Mouse (Mus musculus): ENCODE measurements around the gene Atp10a.

Gene Atp10a

DNA sequence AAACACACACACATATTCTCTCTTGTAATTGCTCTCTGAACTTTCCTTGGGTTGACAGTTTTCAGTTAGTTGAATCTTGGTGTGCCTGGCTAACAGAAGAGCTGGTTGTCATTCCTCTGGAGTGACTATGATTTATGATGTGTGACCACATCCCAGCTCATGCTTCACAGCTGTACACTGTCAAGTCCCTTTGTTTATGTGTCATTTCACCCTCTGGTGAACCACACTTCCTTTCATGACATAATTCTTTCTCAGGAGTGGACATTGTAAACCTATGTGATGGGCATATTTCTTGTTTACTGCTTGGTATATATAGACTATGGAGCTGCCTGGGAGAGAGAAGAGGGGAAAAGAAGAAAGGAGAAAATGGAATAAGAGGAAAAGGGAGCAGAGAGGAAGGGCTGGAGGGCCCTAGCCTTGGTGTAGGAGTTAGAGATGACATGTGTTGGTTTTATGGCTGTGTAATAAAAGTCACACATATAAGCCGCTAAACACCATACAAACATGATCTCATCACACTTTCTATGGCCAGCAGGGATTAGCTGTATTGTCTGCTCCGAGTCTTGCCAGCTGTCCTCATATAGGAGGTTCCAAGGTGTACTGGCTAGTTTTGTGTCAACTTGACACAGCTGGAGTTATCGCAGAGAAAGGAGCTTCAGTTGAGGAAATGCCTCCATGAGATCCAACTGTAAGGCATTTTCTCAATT lies 81.0 kb downstream of the Atp10a start:
- no peak for DNase-seq (ENCODE audit: low spot score in 2 of 2)

DNA sequence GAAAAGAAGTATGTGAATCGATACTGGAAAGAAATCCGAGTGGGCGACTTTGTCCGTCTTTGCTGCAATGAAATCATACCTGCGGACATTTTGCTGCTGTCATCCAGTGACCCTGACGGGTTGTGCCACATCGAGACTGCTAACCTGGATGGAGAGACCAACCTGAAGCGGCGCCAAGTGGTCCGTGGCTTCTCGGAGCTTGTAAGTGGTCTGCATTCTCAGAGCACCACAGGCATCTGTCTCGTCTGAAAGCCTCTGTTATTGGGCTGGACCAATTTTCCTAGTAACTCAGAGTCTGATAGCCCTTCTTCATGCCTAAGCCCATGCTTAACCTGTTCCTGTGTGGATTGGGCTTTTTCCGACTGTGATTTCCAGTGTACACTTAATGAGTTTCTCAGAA lies 84.2 kb downstream of the Atp10a start:
- DNase-seq (ENCODE audit: low spot score in 2 of 2) = no peak

DNA sequence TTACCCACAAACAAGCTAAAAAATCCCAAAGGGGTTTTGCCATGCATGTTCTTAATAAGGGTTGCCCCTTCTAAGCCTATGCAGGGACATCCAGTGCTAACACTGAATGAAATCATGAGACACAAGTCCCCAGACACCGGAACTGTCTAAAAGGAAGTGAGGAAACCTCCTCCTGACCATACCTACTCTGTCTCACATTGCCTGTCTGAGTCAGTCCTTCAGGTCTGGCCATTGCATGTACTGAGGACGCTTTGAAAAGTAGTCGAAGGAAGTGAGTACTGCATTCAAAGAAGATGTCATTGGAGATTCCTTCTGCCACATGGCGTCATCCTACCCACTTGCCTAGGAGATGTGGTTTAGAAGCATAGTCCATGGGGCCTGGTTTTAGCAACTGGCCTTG lies 84.9 kb downstream of the Atp10a start:
- no peak for DNase-seq (ENCODE audit: low spot score in 2 of 2)

DNA sequence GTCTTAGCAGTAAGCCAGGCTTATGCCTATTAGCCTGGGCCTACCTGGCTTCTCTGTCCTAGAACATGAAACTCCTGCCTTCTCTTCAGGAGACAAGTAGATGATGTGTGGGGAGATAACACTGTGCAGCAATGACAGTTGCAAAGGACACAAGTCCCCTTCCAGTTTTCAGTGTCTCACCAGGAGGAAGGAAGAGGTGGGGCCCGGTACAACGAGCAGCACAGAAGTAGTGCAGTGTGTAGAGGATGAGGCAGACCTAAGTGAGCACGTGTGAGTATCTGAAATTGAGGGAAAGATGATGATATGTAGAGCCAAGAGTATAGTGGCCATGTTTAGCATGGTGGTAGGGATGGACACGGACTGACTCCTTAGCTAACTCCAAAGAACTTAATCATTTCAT lies 86.0 kb downstream of the Atp10a start:
- no peak for DNase-seq (ENCODE audit: low spot score in 2 of 2)

DNA sequence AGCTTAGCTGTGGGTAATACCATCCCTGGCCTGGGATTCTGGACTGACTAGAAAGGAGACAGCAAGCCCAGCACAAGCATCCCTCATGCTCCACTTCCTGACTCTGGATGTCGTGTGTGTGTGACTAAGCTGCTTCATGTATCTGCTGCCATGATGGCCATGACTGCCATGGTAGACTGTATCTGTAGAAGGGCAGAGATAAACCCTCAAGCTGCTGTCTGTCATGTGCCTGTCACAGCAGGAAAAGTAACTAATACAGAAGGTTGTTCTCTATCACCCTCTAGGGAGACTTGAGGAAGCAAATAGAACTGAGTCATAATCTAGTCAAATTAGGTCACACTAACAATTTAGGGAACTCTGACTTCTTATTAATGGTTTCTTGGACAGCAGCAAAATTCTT lies 86.7 kb downstream of the Atp10a start:
- DNase-seq (ENCODE audit: low spot score in 2 of 2) = no peak

DNA sequence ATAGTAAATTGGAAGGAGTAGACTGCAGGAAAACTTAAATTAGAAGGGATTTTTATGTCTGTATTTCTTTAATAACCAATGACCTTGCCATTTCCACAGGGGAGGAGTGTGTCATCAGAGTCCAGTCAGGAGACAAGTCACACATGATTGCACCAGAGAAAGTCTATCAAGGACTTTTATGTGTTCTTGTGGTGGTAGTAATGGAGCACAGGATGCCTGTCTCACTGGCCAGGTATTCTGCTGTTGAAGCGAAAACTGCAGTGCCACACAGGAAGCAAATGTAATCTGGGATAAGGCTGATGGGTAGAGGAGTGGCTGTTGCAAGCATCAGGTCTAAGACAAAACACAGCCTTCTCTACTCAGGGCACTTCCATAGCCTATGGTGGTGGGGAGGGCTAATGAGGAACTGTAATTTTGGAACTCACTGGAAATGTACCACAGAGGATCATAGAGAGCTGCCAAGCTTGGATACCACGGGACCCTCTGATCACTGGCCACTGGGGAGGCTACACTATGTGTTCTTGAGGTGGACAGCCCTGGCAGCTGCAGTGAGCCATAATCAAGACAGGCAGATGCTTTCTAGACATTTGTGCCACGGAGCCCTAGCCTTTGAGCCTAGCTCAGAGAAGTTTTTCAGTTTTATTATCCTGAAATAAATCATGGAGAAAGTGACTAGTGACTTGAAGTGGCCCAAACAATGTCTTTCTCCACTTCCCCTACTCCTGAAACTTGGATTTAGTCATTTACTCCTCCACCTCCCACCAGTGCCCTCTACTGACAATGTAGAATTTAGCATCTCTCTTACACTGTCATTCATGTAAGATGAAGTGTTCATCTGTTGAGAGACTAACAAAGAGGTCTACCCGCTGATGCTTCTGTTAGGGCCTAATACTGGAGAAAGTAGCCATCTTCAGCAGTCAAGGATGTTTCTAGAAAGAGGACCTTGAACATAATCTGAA lies 87.7 kb downstream of the Atp10a start:
- no peak for DNase-seq (ENCODE audit: low spot score in 2 of 2)

DNA sequence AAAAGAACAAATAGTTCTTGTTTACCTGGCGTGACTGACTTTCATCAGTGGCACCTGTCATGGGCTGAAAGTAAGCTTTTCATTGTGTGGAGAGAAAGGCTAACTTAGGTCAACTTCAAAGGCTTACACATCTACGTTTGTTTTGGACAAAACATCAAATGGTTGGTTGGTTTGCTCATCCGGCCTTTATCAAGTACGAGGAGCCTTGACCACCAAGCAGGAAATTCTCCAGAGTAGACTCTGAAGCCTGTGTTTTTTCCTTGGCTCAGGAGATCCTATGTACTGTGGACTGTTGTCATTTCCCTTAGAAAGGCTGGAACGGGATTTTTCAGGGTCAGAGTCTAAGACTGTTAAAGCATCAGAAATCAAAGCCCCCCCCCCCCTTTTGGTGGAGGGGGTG lies 90.9 kb downstream of the Atp10a start:
- no peak for DNase-seq (ENCODE audit: low spot score in 2 of 2)

DNA sequence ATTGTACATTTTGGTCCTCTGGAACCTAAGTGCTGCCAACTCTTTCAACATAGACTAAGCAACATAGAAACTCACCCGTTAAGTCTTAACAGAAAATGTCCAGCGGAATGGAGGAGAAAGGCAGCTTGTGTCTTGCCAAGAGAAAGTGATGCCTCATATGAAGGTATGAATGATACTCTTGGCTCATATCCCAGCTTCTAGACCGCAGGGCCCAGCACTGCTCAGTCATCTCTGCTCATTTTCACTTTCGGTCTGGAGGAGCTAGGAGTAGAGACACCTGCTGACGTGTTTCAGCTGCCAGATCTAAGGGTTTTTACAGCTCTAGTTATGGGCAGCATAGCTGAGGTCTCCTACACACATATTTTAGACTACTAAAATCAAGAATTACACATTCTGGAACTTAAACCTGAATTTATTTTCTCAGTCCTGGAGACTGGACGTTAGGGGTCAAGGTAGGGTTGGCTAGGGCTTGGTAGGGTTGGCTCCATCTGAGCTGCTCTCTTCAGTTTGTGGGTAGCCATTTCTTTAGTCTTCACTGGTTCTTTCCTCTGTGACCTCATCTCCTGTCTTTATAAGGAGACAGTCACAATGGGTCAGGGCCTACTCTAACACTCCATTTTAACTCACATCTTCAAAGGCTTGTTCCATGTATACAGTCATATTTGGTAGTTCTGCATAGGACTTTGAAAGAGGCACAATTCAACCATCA lies 94.1 kb downstream of the Atp10a start:
- DNase-seq (ENCODE audit: low spot score in 2 of 2) = no peak

DNA sequence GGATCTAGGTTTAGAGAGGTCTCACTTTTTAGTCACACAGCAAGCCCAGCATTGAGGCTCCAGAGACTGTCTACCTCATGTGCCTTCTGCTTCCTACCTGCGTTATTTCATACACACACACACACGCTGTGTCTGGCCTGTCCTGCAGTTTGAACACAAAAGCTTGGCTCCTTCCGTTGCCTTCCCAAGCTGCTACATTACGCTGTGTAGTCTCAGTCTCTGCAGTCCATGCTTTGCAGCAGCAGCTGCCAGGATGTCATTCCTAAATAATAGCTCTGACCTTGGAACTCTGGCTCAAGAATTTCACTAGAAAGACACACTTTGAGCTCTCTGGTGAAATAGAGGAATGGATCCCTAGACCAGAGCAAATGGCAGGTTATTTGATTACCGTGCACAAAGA lies 96.1 kb downstream of the Atp10a start:
- no peak for DNase-seq (ENCODE audit: low spot score in 2 of 2)

DNA sequence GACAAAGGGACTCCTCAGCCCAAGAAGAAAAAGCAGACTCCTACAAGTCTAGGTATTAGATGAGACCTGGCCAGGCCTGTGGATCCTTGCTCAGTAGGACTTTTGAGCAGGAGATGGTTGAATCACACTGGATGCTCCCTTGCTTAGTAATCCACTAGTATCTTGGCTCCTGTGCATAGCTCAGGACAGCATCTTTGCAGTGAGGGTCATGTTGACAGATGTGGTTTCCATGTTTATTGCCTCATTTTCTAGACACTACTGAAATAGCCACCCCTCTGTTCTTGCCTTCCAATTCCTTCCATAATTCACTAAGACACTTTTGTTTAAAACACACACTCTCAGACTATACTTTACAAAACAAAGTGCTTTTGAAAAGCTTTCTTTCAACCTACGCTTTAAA lies 98.1 kb downstream of the Atp10a start:
- no peak for DNase-seq (ENCODE audit: low spot score in 2 of 2)

DNA sequence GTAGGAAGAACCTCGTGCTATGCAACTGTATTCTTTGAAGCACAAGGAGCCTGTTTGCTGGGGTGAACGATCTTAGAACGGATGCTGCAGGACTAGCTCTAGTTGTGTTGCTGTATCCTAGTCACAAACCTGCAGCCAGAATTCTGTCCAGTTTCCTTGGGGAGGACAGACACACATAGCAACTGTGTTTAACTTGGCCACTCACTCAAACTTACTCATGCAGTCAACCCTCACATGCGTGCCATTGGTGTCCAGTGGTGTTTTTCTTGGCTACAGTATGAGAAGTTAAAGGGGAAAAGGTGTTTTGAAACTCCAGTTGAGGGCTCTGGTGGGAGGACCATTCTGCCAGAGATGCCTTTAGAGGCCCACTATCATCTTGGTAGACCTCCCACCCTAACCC lies 98.6 kb downstream of the Atp10a start:
- no peak for DNase-seq (ENCODE audit: low spot score in 2 of 2)

DNA sequence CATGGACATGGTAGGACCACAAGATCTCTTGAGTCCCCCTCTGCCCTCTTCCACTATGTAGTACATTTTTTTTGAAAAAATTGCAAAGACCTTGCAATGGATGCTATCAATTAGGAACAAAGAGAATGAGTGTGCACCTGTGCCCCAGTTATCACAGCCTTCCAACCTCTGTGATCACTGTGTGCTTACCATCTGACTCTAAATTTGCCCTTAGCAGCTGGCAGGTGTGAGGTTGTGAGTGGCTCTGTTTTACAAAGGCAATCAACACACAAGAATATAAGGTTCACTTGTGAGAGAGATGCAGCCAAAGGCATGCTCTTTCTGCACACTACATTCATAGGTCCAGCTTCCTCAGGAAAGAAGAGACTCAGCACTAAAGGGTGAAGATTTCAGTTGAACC lies 99.1 kb downstream of the Atp10a start:
- DNase-seq (ENCODE audit: low spot score in 2 of 2) = no peak

DNA sequence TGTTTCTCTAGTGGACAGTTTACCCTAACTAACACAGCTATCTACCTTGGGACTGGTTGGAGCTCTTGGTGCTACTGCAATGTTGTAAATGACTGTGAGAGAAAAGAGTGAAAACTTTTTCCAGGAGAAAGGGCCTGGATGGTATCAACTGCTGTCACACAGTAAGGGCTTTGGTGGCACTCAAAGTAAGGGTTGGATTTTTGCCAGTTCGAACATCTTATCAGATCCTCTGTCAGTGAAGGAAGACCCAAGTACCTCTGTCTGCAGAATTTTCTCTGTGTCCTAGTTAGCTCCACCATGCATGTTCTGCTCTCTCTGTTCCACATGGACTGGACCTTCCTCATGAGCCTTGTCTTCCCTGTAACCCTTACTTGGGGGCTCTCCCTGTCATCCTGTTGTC lies 99.9 kb downstream of the Atp10a start:
- DNase-seq (ENCODE audit: low spot score in 2 of 2) = no peak

DNA sequence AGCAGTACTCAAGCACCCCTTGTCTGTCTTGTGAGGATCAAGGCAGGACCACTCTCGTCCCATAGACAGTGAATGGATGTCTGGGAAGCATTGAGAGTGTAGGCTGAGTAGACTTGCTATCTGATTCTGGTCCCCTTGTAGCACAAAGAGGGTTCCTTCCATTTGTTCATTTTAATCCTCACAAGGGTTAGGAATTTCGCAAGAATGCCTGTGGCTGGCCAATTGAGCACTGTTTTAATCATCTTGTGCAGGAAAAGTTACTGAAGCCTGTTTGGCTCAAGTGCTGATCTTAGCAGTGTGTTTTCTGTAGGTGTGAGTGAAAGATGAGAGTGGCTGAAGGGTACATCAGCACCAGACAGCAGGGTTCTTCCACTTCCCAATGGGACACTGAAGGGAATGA lies 101.4 kb downstream of the Atp10a start:
- no peak for DNase-seq (ENCODE audit: low spot score in 2 of 2)

DNA sequence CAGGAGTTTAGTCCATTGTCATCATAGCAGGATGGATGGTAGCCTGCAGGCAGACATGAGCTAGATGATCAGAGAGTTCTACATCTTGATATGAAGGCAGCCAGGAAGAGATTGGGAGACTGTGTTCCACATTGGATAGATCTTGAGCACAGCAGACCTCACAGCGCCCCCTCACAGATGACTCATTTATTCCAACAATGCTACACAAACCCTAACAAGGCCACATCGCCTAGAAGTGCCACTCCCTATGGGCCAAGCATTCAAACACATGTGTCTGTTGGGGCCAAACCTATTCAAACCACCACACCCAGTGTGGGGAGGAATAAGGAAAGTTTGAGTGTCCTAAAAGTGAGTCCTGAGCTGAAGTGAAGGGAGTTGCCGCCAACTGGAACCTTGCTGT lies 102.4 kb downstream of the Atp10a start:
- no peak for DNase-seq (ENCODE audit: low spot score in 2 of 2)

DNA sequence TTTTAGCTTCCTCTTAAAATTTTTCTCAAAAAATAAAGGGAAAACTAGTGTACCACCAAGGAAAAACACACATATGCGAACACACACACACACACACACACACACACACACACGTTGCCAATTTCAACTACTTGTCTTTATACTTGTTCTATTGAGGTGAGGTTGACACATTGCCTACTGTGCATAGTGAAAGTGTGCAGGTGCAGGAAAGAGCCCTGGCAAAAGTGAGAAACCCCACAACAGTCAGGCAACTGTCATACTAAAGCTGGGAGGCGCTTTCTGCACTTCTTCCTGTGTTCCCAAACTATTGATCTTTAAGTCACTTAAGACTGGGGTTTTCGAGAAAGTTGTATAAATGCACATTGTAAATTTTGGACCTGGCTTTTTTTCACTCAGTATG lies 103.3 kb downstream of the Atp10a start:
- no peak for DNase-seq (ENCODE audit: low spot score in 2 of 2)

DNA sequence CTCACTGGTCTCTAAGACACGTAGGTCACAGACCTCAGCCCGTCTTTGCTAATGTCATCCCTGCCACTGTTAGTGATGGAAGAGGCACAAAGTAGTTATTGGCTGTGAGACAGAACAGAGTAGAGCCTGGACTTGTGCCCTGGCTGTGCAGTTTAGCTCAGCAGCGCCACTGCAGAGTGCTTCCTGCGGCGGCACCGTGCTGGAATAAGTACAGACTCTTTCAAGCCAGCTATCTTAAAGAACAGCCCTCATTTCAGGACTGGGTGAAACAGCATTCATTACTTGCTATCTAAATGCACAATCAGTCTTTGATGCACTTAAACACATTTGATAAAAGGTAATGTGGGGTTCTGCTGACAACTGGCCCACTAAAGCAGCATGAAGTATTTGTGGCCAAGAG lies 111.3 kb downstream of the Atp10a start:
- peak in 1 of 2 experiments; percentile 56 for DNase-seq (ENCODE audit: low spot score in 2 of 2)

DNA sequence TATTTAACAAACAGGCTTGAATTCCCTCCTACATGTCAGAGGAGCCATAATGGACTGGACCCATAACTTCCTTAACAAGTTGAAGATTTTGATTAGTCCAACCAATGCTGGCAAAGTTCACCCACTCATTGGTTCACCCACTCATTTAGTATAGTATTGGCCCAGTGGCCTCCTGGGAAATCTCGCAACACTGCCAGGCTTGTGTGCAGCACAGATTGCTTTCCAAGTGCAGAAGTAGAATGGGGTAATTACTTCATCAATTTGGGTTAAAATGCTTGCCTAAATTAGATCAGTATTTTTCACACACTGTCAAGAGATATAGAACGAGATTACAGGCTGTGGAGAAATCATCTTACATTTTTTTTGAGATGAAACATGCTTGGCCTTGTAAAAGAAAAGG lies 112.3 kb downstream of the Atp10a start:
- no peak for DNase-seq (ENCODE audit: low spot score in 2 of 2)

DNA sequence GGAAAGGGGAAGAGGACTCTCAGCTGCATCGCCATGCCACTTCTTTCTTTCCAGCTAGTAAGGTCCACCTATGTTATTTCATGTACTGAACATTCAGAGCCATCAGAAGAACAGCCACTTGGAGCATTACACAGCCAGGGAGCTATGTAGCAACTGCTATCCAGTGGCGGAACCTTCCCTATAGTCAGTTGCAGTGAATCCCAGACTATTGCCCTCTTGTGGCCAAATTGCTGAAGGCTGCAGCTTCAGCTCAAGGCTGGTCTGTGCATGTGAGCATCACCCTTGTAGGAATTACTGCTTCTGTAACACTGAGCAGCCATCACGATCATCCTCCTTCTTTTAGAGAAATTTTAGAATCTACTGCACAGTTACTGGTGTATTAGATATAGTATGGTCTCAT lies 114.3 kb downstream of the Atp10a start:
- no peak for DNase-seq (ENCODE audit: low spot score in 2 of 2)

DNA sequence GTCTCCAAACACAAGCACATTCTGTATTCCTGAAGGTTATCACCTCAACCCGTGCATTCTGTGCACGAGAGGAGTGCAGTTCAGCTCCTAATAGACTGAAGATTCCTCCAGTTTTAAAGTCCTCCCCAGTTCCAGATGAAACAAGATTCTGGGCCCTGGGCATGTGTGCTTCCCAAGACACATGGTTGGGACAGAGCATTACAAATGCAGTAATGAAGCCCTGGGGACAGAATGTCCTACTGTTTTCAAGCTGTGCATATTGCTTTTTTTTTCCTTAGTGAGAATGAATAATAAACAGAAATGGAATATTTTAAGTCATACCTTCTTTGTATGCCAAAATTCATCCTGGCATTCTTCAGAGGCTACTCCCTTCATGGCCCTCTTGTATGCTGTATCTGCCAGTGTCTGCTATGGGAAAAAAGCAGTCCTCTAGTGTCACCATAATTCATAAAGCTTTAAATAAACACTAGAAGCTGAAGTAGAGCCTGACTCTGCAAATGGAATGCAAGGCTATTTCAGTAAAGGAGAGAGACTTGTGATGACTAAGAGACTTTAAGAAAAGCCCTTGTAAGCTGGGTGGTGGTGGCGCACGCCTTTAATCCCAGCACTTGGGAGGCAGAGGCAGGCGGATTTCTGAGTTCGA lies 116.2 kb downstream of the Atp10a start:
- no peak for DNase-seq (ENCODE audit: low spot score in 2 of 2)

DNA sequence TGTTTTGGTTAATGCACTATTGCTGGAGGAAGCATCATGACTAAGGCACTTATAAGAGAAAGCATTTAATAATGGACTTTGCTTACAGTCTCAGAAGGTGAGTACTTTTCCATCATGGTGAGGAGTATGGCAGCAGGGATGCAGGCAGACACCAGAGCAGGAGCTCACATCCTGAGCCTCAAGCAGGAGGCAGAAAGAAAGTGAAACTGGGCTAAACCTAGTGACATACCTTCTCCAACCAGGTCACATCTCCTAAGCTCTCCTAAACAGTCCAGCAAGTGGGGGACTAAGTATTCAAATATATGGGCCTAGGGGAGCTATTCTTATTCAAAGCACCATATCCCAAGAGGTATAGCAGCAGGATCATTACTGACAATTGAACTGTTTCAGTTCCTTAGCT lies 123.2 kb downstream of the Atp10a start:
- no peak for DNase-seq (ENCODE audit: low spot score in 2 of 2)

DNA sequence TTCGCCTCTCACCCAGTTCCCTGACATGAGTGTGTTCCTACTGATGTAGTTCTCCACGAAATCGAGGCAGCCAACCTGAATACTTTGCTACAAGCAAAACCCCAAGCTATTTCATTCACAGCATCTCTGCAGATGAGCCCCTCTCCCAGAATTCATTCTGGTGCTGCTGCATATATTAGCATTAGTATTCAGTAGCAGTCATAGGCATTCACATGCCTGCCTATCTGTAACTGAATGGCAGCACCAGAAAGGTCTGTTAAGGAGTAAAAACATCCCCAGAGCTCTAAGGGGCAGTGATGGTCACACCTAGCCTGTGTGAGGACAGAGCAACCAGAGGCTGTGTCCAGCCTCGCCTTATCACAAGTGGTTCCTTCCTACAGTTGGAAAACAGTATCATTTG lies 131.0 kb downstream of the Atp10a start:
- no peak for DNase-seq (ENCODE audit: low spot score in 2 of 2)

All from frontal cortex, postnatal 14 days (tissue).